Mouse (Mus musculus): ENCODE data around the gene Hexb.

- TF ChIP-seq CTCF (IDR thresholded peaks at IDR 0.05; ENCODE audit: low read depth): peak; percentile 48
- TF ChIP-seq EP300 (IDR thresholded peaks at IDR 0.05; ENCODE audit: low read depth): no peak
Measured at GRCm38 (mm10) chr13:97240965-97241786, 43.0 kb upstream of the Hexb start, which contains the start of gene Enc1.

All from liver, embryonic 14.5 days (tissue).